Mouse (Mus musculus) thymus, adult 2 months (tissue): ENCODE measurements at regions not wholly inside any gene's neighbourhood (a gene's known extent, or its start where the extent isn't known, plus 50 kb on each side); places are given as distances from the start of the nearest gene placed in this dataset.

ENCODE experiments used
- CTCF ChIP-seq: fragments of 200-500 bp; IDR thresholded peaks from 2 replicates; pipeline ENCODE4 v1.5.1; 2012; ENCODE audit warnings: mild to moderate bottlenecking, control low read depth, low read length, moderate library complexity, borderline replicate concordance; ENCODE audit not compliant: control insufficient read depth, poor library complexity, insufficient read depth; ENCODE audit errors: extremely low read depth
- POLR2A ChIP-seq: fragments of 200-500 bp; IDR thresholded peaks from 2 replicates; pipeline ENCODE4 v1.6.1; 2012; ENCODE audit warnings: mild to moderate bottlenecking, low read length, control low read depth, moderate library complexity; ENCODE audit not compliant: control insufficient read depth, poor library complexity, insufficient read depth; ENCODE audit errors: extremely low read depth

- TF ChIP-seq CTCF (no peak), POLR2A (no peak)
Measured at GRCm38 (mm10) chr2:146576298-146576905, 64.3 kb upstream of the Ralgapa2 start.
